Mouse (Mus musculus) small intestine, adult 2 months (tissue): ENCODE measurements around the gene Cir1. TPM values are rescaled to one million over a fixed set of nuclear protein-coding genes. Genes with fewer than 3 reads are reported as not detected.

Experiments
- H3K27ac ChIP-seq: fragments of 200-500 bp; 2 replicates; pipeline ENCODE4 v1.5.1; 2012; ENCODE audit warnings: low read depth, low read length, control low read depth, inconsistent platforms; ENCODE audit not compliant: insufficient read depth
- H3K27me3 ChIP-seq: fragments of 200-500 bp; 2 replicates; pipeline ENCODE4 v1.6.1; 2012; ENCODE audit warnings: mild to moderate bottlenecking, moderate library complexity, low read length, inconsistent platforms; ENCODE audit not compliant: control insufficient read depth, insufficient read depth
- H3K36me3 ChIP-seq: fragments of 200-500 bp; 2 replicates; pipeline ENCODE4 v1.6.1; 2012; ENCODE audit warnings: mild to moderate bottlenecking, low read length, control low read depth, inconsistent platforms; ENCODE audit not compliant: control insufficient read depth, insufficient read depth
- H3K4me1 ChIP-seq: fragments of 200-500 bp; 2 replicates; pipeline ENCODE4 v1.6.1; 2012; ENCODE audit warnings: low read length, inconsistent platforms, mixed read lengths; ENCODE audit not compliant: control insufficient read depth, insufficient read depth, insufficient read length
- H3K4me3 ChIP-seq: fragments of 200-500 bp; 2 replicates; pipeline ENCODE4 v1.5.1; 2012; ENCODE audit warnings: low read depth, mild to moderate bottlenecking, control low read depth, inconsistent platforms, low read length, moderate library complexity
- CTCF ChIP-seq: fragments of 200-500 bp; IDR thresholded peaks from 2 replicates; pipeline ENCODE4 v1.5.1; 2012; ENCODE audit warnings: low read depth, mild to moderate bottlenecking, control low read depth, inconsistent platforms, low read length, moderate library complexity, mixed read lengths; ENCODE audit not compliant: insufficient replicate concordance, insufficient read length; ENCODE audit errors: extremely low read depth
- POLR2A ChIP-seq: fragments of 200-500 bp; IDR thresholded peaks from 2 replicates; pipeline ENCODE4 v1.6.1; 2012; ENCODE audit warnings: low read depth, mild to moderate bottlenecking, control low read depth, inconsistent platforms, low read length, moderate library complexity
- WGBS: fragments of 180-500 bp; shearing (Covaris S2); methylation state at CpG from one replicate; pipeline ENCODE4 v1.1.7; 2018; 5-methylcytosine and 5-hydroxymethylcytosine counted together
- polyA plus RNA-seq: library from polyadenylated mRNA; depleted of rRNA; stranded (reverse); fragments of >200 nt; gene quantifications from 2 replicates; pipeline ENCODE4 v1.2.3, GENCODE M21; 2012

Gene Cir1
- polyA plus RNA-seq, 1 experiment, result 0.70 TPM

GRCm38 (mm10) chr2:73268281-73268680, 44.2 kb downstream of the Cir1 start:
- TF ChIP-seq CTCF (no peak), POLR2A (no peak)
- peaks cover 88% of the 10 kb centered on the region for H3K27me3 ChIP-seq
- H3K36me3 ChIP-seq, result no peaks in the 10 kb centered on the region
- no peak overlapping the region for H3K4me3 ChIP-seq
- no peak overlapping the region for H3K27ac ChIP-seq
- WGBS, result 9% methylated on average over 12 of the region's 12 CpGs
- H3K4me1 ChIP-seq, result peaks cover 11% of the 10 kb centered on the region

GRCm38 (mm10) chr2:73267818-73268217, 44.7 kb downstream of the Cir1 start:
- Histone ChIP-seq H3K36me3 (no peaks in the 10 kb centered on the region), H3K27me3 (peaks cover 88% of the 10 kb centered on the region), H3K27ac (no peak overlapping the region), H3K4me1 (peaks cover 7% of the 10 kb centered on the region), H3K4me3 (no peak overlapping the region)
- TF ChIP-seq POLR2A (no peak), CTCF (no peak)
- WGBS, result 13% methylated on average over 4 of the region's 4 CpGs

- 20% methylated on average over 3 of the region's 3 CpGs for WGBS
- Histone ChIP-seq H3K4me3 (no peak overlapping the region), H3K27ac (no peak overlapping the region), H3K27me3 (peaks cover 85% of the 10 kb centered on the region), H3K4me1 (peaks cover 4% of the 10 kb centered on the region), H3K36me3 (no peaks in the 10 kb centered on the region)
- no peak for TF ChIP-seq CTCF
- no peak for TF ChIP-seq POLR2A
Observed at GRCm38 (mm10) chr2:73267231-73267630, 45.3 kb downstream of the Cir1 start.

- H3K4me1 ChIP-seq, result peaks cover under 1% of the 10 kb centered on the region
- no peaks in the 10 kb centered on the region for H3K36me3 ChIP-seq
- TF ChIP-seq CTCF (no peak), POLR2A (no peak)
- peaks cover 83% of the 10 kb centered on the region for H3K27me3 ChIP-seq
- 46% methylated on average over 1 of the region's 1 CpGs for WGBS
- no peak overlapping the region for H3K4me3 ChIP-seq
- no peak overlapping the region for H3K27ac ChIP-seq
Observed at GRCm38 (mm10) chr2:73266623-73267022, 45.9 kb downstream of the Cir1 start.

- Histone ChIP-seq H3K4me3 (no peak overlapping the region), H3K27ac (no peak overlapping the region), H3K36me3 (no peaks in the 10 kb centered on the region), H3K4me1 (no peaks in the 10 kb centered on the region; the same call in 1 of the 2 replicates), H3K27me3 (peaks cover 77% of the 10 kb centered on the region)
- no peak for TF ChIP-seq POLR2A
- TF ChIP-seq CTCF, result no peak
- WGBS, result 7% methylated on average over 5 of the region's 5 CpGs
Observed at GRCm38 (mm10) chr2:73266011-73266410, 46.5 kb downstream of the Cir1 start.

GRCm38 (mm10) chr2:73264611-73265195, 47.8 kb downstream of the Cir1 start:
- no peak for TF ChIP-seq CTCF
- no peak for TF ChIP-seq POLR2A
- Histone ChIP-seq H3K27me3 (peaks cover 64% of the 10 kb centered on the region), H3K4me1 (no peaks in the 10 kb centered on the region; the same call in 1 of the 2 replicates), H3K4me3 (no peak overlapping the region), H3K27ac (no peak overlapping the region), H3K36me3 (no peaks in the 10 kb centered on the region)
- 11% methylated on average over 11 of the region's 11 CpGs for WGBS

- Histone ChIP-seq H3K27me3 (peaks cover 58% of the 10 kb centered on the region), H3K4me3 (peak overlapping the region; percentile 28; the same call in 1 of the 2 replicates), H3K4me1 (no peaks in the 10 kb centered on the region; the same call in 1 of the 2 replicates), H3K36me3 (no peaks in the 10 kb centered on the region), H3K27ac (no peak overlapping the region)
- TF ChIP-seq POLR2A (no peak), CTCF (no peak)
- WGBS, result 5% methylated on average over 38 of the region's 38 CpGs
Observed at GRCm38 (mm10) chr2:73263794-73264610, 48.5 kb downstream of the Cir1 start.
